Mouse (Mus musculus): ENCODE data around the gene Rbm24.

The Rbm24 gene

DNA sequence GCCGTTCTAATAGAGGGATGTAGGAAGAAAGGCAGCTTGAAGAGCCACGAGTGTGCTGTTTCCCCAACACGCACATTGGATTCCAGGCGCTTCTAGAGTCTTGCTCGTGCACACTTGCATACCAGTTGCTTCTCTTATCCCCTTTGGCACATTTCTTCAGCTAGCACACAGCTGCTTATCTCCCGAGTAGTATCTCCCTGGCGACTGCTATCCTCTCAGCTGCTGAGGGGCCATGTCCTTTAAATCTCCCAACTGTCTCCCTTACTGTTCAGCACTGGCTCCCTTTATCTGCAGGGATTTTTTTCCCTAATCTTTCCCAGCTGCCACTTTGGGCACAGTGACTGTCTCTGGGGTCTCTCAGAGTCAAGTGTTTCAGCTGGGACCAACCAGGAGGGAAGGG, 25.8 kb downstream of the Rbm24 start:
- DNase-seq = no peak

DNA sequence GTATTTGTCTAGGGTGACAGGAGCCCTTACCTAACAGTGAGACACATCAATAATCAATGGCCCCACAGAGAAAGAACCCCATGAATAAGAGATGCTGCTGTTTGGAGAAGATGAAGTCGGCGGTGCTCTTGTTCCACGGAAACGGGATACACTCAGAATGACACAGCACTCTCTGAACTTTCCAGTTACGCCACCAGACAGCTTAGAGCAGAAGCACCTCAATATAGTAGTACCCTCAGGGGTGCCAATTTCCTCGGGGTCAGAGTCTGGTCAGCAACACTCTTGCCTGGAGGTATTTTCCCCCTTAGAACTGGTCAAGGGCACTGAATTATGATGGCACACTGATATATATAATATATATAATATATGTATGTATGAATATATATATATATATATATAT, 27.8 kb downstream of the Rbm24 start:
- DNase-seq = no peak

DNA sequence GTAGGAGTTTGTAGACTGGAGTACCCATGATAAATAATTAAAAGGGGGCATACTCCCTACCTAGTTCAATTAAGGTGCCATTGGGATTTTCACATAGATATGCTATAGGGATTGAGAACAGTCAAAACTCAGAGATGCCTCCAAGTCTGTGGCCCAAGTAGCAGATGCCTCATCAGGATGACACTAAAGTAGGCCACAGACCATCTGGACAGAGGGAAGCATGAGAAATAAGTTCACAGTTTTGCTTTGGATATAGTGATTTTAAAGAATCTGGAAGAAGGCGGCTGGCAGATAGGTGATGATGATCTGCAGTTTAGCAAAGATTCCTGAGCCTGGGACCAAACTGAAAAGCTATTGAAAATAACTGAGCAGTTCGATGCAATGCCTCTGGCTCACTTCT, 30.0 kb downstream of the Rbm24 start:
- DNase-seq = no peak

DNA sequence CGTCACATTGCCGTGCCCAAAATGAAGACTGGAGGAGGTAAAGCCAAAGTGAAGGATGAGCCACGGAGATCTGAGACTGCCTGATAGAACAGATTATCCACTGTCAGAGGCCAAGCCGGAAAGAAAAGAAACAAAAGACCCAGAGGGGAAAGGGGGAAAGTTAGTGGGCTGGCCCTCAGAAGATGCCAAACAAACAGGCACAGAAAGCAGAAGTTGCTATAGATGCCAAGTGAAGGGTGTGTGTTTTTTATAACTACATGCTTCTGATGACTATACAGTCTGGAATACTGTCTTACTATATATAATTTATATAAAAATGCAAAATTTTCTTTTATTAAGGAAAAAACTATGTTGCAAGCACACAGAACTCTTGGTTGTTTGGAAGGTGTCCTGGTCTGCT, 31.7 kb downstream of the Rbm24 start:
- no peak for DNase-seq

DNA sequence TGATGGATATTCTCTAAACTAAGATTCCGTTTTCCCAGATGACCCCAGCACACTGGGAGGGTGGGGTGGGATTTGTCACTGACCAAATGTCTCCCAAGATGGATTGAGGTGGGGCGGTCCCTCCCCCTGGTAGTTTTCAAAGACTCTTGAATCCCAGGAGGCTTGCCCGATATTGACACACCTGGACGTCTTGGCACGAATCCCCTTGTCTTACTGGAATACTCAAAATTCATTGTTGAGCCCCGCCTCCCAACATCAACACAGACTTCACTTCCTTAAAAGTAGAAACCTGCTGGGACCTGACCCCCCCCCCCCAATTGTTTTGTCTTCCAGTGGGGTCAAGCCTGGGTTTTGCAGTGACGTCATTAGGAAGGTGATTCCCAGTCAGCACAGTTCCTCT, 32.4 kb downstream of the Rbm24 start:
- peak; percentile 65 to 72 for DNase-seq

DNA sequence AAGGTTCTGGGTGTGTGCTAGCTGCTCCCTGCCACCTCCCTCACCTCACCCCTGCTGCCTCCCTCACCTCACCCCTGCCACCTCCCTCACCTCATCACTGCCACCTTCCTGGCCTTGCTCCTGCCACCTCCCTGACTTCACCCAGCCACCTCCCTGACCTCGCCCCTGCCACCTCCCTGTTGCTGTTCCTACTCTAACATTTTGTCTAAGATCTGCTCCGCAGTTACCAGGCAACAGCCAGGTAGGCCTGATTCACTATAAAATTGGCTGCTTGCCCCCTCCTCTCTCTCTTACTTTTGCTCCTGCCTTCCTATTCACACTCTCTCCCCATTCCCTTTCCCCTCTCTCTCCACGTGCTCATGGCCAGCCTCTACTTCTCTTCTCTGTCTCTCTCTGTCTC, 33.3 kb downstream of the Rbm24 start:
- peak; percentile 20 to 54 for DNase-seq

DNA sequence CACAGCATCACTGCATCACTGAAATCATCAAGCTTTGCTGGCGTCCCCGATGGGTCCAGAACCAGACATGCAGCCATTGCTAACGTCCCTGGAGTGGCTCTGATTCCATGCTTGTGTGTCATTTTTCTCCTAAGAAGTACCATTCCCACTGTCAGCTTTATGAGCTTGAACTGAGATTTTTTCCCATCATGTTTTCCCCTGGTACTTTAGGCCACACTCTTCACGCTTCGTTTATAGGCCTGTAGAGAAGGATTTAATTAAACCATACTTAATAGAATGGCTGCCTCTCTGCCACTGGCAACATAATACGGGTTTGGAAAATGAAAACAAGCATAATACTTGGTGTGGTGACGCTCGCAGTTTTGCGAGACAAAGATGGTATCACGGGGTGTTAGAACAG, 41.3 kb downstream of the Rbm24 start:
- no peak for DNase-seq

DNA sequence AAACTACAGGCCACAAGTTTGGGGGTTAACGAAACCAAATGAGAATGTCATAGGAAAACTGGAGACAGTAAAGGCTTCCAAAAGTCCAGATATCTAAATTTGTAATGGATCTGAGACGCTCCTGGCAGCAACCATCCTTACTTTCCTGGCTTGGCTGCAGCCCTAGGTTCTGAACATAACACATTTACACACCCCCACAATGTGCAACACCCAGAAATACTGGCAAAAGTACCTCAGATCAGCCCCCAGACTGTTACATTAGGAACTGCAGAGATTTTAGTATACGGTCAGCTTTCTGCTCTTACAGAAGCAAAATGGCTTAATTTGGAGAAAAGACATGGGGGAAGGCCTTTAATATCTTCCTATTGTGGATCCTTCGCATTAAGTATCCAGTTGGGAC, 44.0 kb downstream of the Rbm24 start:
- no peak for DNase-seq

DNA sequence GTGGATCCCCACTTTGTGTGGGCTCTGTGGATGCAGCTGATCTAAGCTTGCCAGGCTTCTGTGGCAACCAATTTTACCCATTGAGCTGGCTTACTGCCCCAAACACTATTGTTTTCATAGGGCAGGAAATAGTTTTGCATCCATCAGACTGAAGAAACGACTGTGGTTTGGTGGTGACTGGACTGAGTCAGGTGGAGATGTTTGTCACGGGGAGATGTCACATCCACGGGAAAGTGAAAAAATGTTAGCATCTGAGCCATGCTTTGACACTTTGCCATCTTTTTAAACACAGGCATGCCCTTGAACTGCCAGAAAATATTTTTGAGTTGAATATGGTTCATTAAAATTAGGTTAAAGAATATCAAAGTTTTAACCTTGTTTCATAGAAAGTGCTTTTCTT, 45.5 kb downstream of the Rbm24 start:
- no peak for DNase-seq

DNA sequence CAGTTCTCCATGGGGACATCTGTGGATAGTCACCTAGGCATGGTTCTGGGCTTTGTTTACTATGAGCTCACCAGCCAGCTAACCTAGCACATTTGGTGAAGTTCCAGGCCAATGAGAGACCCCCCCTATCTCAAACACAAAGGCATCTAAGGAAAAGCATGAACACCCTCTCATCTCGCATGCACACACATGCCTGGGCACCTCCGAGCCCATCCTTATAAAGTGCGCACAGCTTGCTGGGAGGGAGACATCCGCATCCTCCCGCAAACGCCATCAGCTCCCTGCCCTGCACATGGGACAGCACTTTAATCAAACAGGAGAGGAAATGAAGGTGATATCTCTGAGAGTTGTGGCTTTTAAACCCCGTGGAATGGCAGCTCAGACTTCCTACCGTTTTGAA, 50.0 kb downstream of the Rbm24 start:
- DNase-seq = no peak

DNA sequence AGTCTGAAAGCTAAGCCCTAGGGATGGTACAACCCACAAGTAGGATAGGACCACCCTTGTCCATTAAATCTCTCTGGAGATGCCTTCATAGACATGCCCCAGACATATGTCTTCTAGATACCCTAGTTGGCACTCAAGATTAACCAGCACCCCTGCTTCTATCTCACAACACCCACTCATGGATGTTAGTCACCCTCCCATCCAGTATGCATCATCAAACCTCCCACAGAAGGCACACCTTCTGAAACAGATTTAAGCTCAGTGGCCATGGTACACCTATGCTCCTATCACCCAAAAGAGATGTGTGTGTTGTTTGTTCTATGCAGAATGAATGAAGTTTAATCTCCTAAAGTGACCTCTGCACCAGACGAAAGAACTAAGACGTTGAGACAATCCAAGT, 51.3 kb downstream of the Rbm24 start:
- DNase-seq = no peak

All from lung, adult 18-20 months (tissue).